Mouse (Mus musculus) G1E (cell line): ENCODE data around the gene Fut7. TPM values are rescaled to one million over a fixed set of nuclear protein-coding genes. Genes with fewer than 3 reads are reported as not detected.

Source experiments
- polyA plus RNA-seq: library from polyadenylated mRNA; stranded (reverse); fragments of >175 nt; gene quantifications from 2 replicates; pipeline ENCODE4 v1.2.3, GENCODE M21; 2012
- total RNA-seq, 2 experiments: library from RNA; stranded (forward) in 1 of 2; stranded (reverse) in 1 of 2; fragments of 200-1000 nt in 1 of 2; fragments of >200 nt in 1 of 2; fragmentation: Nextera tagmentation in 1 of 2; gene quantifications; 2 replicates each; pipeline ENCODE4 v1.2.3; 2014 to 2017

Fut7 gene
- total and polyA plus RNA-seq, 3 experiments: 0.22 TPM; not detected in 2

Other genes starting within 250 kb of the Fut7 start
Only the 20 nearest of the 42 such genes appear.
- gene Ssna1, start 150.8 kb upstream of the Fut7 start, total RNA-seq (2014; fragmentation: Nextera tagmentation): 35.9 and 47.0 TPM in 2 replicates
- 100 and 107 TPM in 2 replicates for gene Ssna1, start 150.8 kb upstream of the Fut7 start, total RNA-seq (2017)
- 237 and 259 TPM in 2 replicates for gene Ssna1, start 150.8 kb upstream of the Fut7 start, polyA plus RNA-seq
- 39.5 and 50.3 TPM in 2 replicates for gene Anapc2, start 150.8 kb upstream of the Fut7 start, total RNA-seq (2014; fragmentation: Nextera tagmentation)
- gene Anapc2, start 150.8 kb upstream of the Fut7 start, total RNA-seq (2017): 19.7 and 24.4 TPM in 2 replicates
- gene Anapc2, start 150.8 kb upstream of the Fut7 start, polyA plus RNA-seq: 23.0 and 25.3 TPM in 2 replicates
- gene Tmem210, start 135.1 kb upstream of the Fut7 start, total RNA-seq (2014; fragmentation: Nextera tagmentation): not detected in 2 replicates
- not detected in 2 replicates for gene Tmem210, start 135.1 kb upstream of the Fut7 start, total RNA-seq (2017)
- not detected in 2 replicates for gene Tmem210, start 135.1 kb upstream of the Fut7 start, polyA plus RNA-seq
- gene Lrrc26, start 133.4 kb upstream of the Fut7 start, total RNA-seq (2014; fragmentation: Nextera tagmentation): not detected in 2 replicates
- not detected in 2 replicates for gene Lrrc26, start 133.4 kb upstream of the Fut7 start, total RNA-seq (2017)
- not detected in 2 replicates for gene Lrrc26, start 133.4 kb upstream of the Fut7 start, polyA plus RNA-seq
- gene Grin1, start 104.1 kb upstream of the Fut7 start, total RNA-seq (2014; fragmentation: Nextera tagmentation): 1.7 TPM in 1 of 2 replicates, not detected in the other
- 0.17 and 0.33 TPM in 2 replicates for gene Grin1, start 104.1 kb upstream of the Fut7 start, total RNA-seq (2017)
- gene Grin1, start 104.1 kb upstream of the Fut7 start, polyA plus RNA-seq: 0.68 and 0.73 TPM in 2 replicates
- gene Man1b1, start 90.9 kb upstream of the Fut7 start, total RNA-seq (2014; fragmentation: Nextera tagmentation): 38.3 and 47.0 TPM in 2 replicates
- gene Man1b1, start 90.9 kb upstream of the Fut7 start, total RNA-seq (2017): 45.3 and 57.2 TPM in 2 replicates
- gene Man1b1, start 90.9 kb upstream of the Fut7 start, polyA plus RNA-seq: 9.9 and 18.0 TPM in 2 replicates
- gene Dpp7, start 66.9 kb upstream of the Fut7 start, total RNA-seq (2014; fragmentation: Nextera tagmentation): 5.5 and 8.6 TPM in 2 replicates
- gene Dpp7, start 66.9 kb upstream of the Fut7 start, total RNA-seq (2017): 71.4 and 95.5 TPM in 2 replicates
- 4.5 and 7.7 TPM in 2 replicates for gene Dpp7, start 66.9 kb upstream of the Fut7 start, polyA plus RNA-seq
- gene Uap1l1, start 57.6 kb upstream of the Fut7 start, total RNA-seq (2014; fragmentation: Nextera tagmentation): 51.2 and 53.9 TPM in 2 replicates
- gene Uap1l1, start 57.6 kb upstream of the Fut7 start, total RNA-seq (2017): 56.4 and 118 TPM in 2 replicates
- gene Uap1l1, start 57.6 kb upstream of the Fut7 start, polyA plus RNA-seq: 21.0 and 22.8 TPM in 2 replicates
- 9.9 and 14.4 TPM in 2 replicates for gene Sapcd2, start 50.9 kb upstream of the Fut7 start, total RNA-seq (2014; fragmentation: Nextera tagmentation)
- gene Sapcd2, start 50.9 kb upstream of the Fut7 start, total RNA-seq (2017): 20.6 and 28.1 TPM in 2 replicates
- 108 and 129 TPM in 2 replicates for gene Sapcd2, start 50.9 kb upstream of the Fut7 start, polyA plus RNA-seq
- not detected in 2 replicates for gene Entpd2, start 27.4 kb upstream of the Fut7 start, total RNA-seq (2014; fragmentation: Nextera tagmentation)
- not detected in 2 replicates for gene Entpd2, start 27.4 kb upstream of the Fut7 start, total RNA-seq (2017)
- 0.03 TPM in 1 of 2 replicates, not detected in the other for gene Entpd2, start 27.4 kb upstream of the Fut7 start, polyA plus RNA-seq
- gene Npdc1, start 23.9 kb upstream of the Fut7 start, total RNA-seq (2014; fragmentation: Nextera tagmentation): not detected in 2 replicates
- 0.22 and 0.64 TPM in 2 replicates for gene Npdc1, start 23.9 kb upstream of the Fut7 start, total RNA-seq (2017)
- not detected in 2 replicates for gene Npdc1, start 23.9 kb upstream of the Fut7 start, polyA plus RNA-seq
- gene Abca2, start 5.4 kb downstream of the Fut7 start, total RNA-seq (2014; fragmentation: Nextera tagmentation): 9.8 and 18.6 TPM in 2 replicates
- 2.8 and 5.3 TPM in 2 replicates for gene Abca2, start 5.4 kb downstream of the Fut7 start, total RNA-seq (2017)
- gene Abca2, start 5.4 kb downstream of the Fut7 start, polyA plus RNA-seq: 5.9 and 6.0 TPM in 2 replicates
- gene Clic3, start 33.6 kb downstream of the Fut7 start, total RNA-seq (2014; fragmentation: Nextera tagmentation): not detected in 2 replicates
- 0.22 TPM in 1 of 2 replicates, not detected in the other for gene Clic3, start 33.6 kb downstream of the Fut7 start, total RNA-seq (2017)
- not detected in 2 replicates for gene Clic3, start 33.6 kb downstream of the Fut7 start, polyA plus RNA-seq
- 16.3 and 23.2 TPM in 2 replicates for gene Paxx, start 37.8 kb downstream of the Fut7 start, total RNA-seq (2014; fragmentation: Nextera tagmentation)
- 14.2 and 17.8 TPM in 2 replicates for gene Paxx, start 37.8 kb downstream of the Fut7 start, total RNA-seq (2017)
- 43.4 and 47.0 TPM in 2 replicates for gene Paxx, start 37.8 kb downstream of the Fut7 start, polyA plus RNA-seq
- not detected in 2 replicates for gene Ptgds, start 46.8 kb downstream of the Fut7 start, total RNA-seq (2014; fragmentation: Nextera tagmentation)
- 0.44 TPM in 1 of 2 replicates, not detected in the other for gene Ptgds, start 46.8 kb downstream of the Fut7 start, total RNA-seq (2017)
- not detected in 2 replicates for gene Ptgds, start 46.8 kb downstream of the Fut7 start, polyA plus RNA-seq
- not detected in 2 replicates for gene Lcn12, start 70.6 kb downstream of the Fut7 start, total RNA-seq (2014; fragmentation: Nextera tagmentation)
- gene Lcn12, start 70.6 kb downstream of the Fut7 start, total RNA-seq (2017): not detected in 2 replicates
- gene Lcn12, start 70.6 kb downstream of the Fut7 start, polyA plus RNA-seq: not detected in 2 replicates
- gene Fbxw5, start 77.5 kb downstream of the Fut7 start, total RNA-seq (2014; fragmentation: Nextera tagmentation): 48.3 and 57.9 TPM in 2 replicates
- gene Fbxw5, start 77.5 kb downstream of the Fut7 start, total RNA-seq (2017): 21.1 and 24.7 TPM in 2 replicates
- 17.1 and 35.5 TPM in 2 replicates for gene Fbxw5, start 77.5 kb downstream of the Fut7 start, polyA plus RNA-seq
- 3.4 and 4.4 TPM in 2 replicates for gene C8g, start 78.5 kb downstream of the Fut7 start, total RNA-seq (2014; fragmentation: Nextera tagmentation)
- 2.2 and 3.3 TPM in 2 replicates for gene C8g, start 78.5 kb downstream of the Fut7 start, total RNA-seq (2017)
- gene C8g, start 78.5 kb downstream of the Fut7 start, polyA plus RNA-seq: 0.10 and 0.21 TPM in 2 replicates
- 7.1 and 7.9 TPM in 2 replicates for gene Traf2, start 123.7 kb downstream of the Fut7 start, total RNA-seq (2014; fragmentation: Nextera tagmentation)
- gene Traf2, start 123.7 kb downstream of the Fut7 start, total RNA-seq (2017): 18.1 and 19.1 TPM in 2 replicates
- gene Traf2, start 123.7 kb downstream of the Fut7 start, polyA plus RNA-seq: 5.4 and 7.8 TPM in 2 replicates
- gene Edf1, start 134.6 kb downstream of the Fut7 start, total RNA-seq (2014; fragmentation: Nextera tagmentation): 102 and 126 TPM in 2 replicates
- 91.0 and 109 TPM in 2 replicates for gene Edf1, start 134.6 kb downstream of the Fut7 start, total RNA-seq (2017)
- 570 and 701 TPM in 2 replicates for gene Edf1, start 134.6 kb downstream of the Fut7 start, polyA plus RNA-seq